Comparison of ENCODE assay signal across 8 mouse cellular contexts in the genomic region with DNA sequence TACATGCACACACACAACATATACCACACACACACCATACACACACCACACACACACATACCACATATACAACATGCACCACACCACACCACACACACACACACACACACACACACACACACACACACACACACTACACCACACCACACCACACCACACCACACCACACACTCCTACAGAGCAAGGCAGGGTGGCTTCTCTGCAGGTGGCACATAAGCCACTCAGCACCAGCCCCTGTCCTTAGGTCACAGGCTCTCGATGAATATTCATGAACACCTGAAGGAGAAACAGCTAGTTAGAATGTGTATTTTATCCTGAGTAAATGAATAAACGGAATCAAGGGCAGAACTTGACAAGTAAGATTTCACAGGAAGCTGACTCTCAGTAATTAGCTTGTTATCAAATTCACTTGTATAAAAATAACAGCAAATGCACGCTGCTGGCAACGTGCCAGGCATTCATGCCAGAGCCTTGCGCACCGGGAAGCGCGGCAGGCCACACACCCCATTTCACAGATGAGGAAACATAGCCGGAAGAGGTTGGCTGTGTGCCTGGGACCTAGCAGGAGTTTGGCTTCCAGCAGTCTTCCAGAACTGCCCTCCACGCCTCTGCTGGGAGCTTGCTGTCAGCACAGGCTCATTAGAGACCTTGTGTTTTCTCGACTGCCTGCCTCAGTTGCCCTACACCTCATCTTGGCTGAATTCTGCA. TPM values are rescaled to one million over a fixed set of nuclear protein-coding genes. Genes with fewer than 3 reads are reported as not detected.
DNase-seq lines count a peak whose midpoint lies in the region; ATAC-seq and TF ChIP-seq lines count a peak whose summit lies in the region.

No protein-coding gene starts in this region.

- TF ChIP-seq POLR2A in kidney, adult 2 months (IDR thresholded peaks at IDR 0.05; ENCODE audit: low read depth, low read length), result no peak
- no peak for TF ChIP-seq POLR2A in thymus, adult 2 months (IDR thresholded peaks at IDR 0.05; ENCODE audit: control insufficient read depth, extremely low read depth, insufficient read depth, low read length, poor library complexity)

- peak overlapping the region; percentile 53; the same call in 1 of the 2 replicates for H3K27ac ChIP-seq in hindbrain, embryonic 10.5 days
- no peak overlapping the region for H3K27ac ChIP-seq in hindbrain, embryonic 11.5 days (ENCODE audit: low read depth, low read length)
- H3K27ac ChIP-seq in kidney, adult 2 months (ENCODE audit: insufficient read depth, low read depth, low read length), result peak overlapping the region; percentile 30; the same call in 1 of the 2 replicates
- H3K27ac ChIP-seq in liver, postnatal 0 days (ENCODE audit: low read depth), result no peak overlapping the region
- no peak overlapping the region for H3K27ac ChIP-seq in neural tube, embryonic 14.5 days (ENCODE audit: low read depth, low read length)
- no peak overlapping the region for H3K27ac ChIP-seq in thymus, adult 2 months (ENCODE audit: control insufficient read depth, insufficient read depth, low read length)

- peaks cover 18% of the 10 kb centered on the region; the same call in 1 of the 2 replicates for H3K27me3 ChIP-seq in hindbrain, embryonic 10.5 days (ENCODE audit: insufficient read depth, poor library complexity, severe bottlenecking)
- H3K27me3 ChIP-seq in hindbrain, embryonic 11.5 days (ENCODE audit: control insufficient read depth, insufficient read depth, low read length), result peaks cover 2% of the 10 kb centered on the region; the same call in 1 of the 2 replicates
- H3K27me3 ChIP-seq in kidney, adult 2 months (replicated peaks; ENCODE audit: control insufficient read depth, insufficient read depth, low read length), result no peaks in the 10 kb centered on the region
- no peaks in the 10 kb centered on the region for H3K27me3 ChIP-seq in liver, postnatal 0 days (ENCODE audit: insufficient read depth, low read length)
- no peaks in the 10 kb centered on the region for H3K27me3 ChIP-seq in neural tube, embryonic 14.5 days (ENCODE audit: control insufficient read depth, insufficient read depth, low read length)
- H3K27me3 ChIP-seq in thymus, adult 2 months (ENCODE audit: control insufficient read depth, insufficient read depth, low read length), result no peaks in the 10 kb centered on the region

- WGBS in hindbrain, embryonic 10.5 days, result 36% methylated on average over 11 of the region's 11 CpGs
- WGBS in hindbrain, embryonic 11.5 days, result 38% methylated on average over 11 of the region's 11 CpGs
- WGBS in kidney, adult 2 months, result 4% methylated on average over 11 of the region's 11 CpGs
- WGBS in liver, postnatal 0 days (ENCODE audit: insufficient replicate concordance), result 28% methylated on average over 11 of the region's 11 CpGs
- WGBS in neural tube, embryonic 14.5 days, result 18% methylated on average over 11 of the region's 11 CpGs
- WGBS in thymus, adult 2 months, result 28% methylated on average over 11 of the region's 11 CpGs

- peaks cover 49% of the 10 kb centered on the region for H3K4me1 ChIP-seq in hindbrain, embryonic 10.5 days (replicated peaks)
- no peaks in the 10 kb centered on the region for H3K4me1 ChIP-seq in hindbrain, embryonic 11.5 days (replicated peaks; ENCODE audit: control insufficient read depth, insufficient read depth, low read length)
- H3K4me1 ChIP-seq in kidney, adult 2 months (ENCODE audit: control insufficient read depth, insufficient read depth, low read length), result peaks cover 14% of the 10 kb centered on the region
- peaks cover 16% of the 10 kb centered on the region for H3K4me1 ChIP-seq in liver, postnatal 0 days (ENCODE audit: insufficient read depth)
- peaks cover 4% of the 10 kb centered on the region; the same call in 1 of the 2 replicates for H3K4me1 ChIP-seq in neural tube, embryonic 14.5 days (ENCODE audit: control insufficient read depth, insufficient read depth, low read length)
- peaks cover 12% of the 10 kb centered on the region for H3K4me1 ChIP-seq in thymus, adult 2 months (replicated peaks; ENCODE audit: control insufficient read depth, insufficient read depth, low read length)

- no peak overlapping the region for H3K4me3 ChIP-seq in hindbrain, embryonic 10.5 days
- H3K4me3 ChIP-seq in hindbrain, embryonic 11.5 days (ENCODE audit: low read depth, low read length), result no peak overlapping the region
- H3K4me3 ChIP-seq in kidney, adult 2 months (ENCODE audit: insufficient read depth, low read depth, low read length), result no peak overlapping the region
- no peak overlapping the region for H3K4me3 ChIP-seq in liver, postnatal 0 days (ENCODE audit: low read depth, low read length)
- no peak overlapping the region for H3K4me3 ChIP-seq in neural tube, embryonic 14.5 days (ENCODE audit: low read depth, low read length)
- H3K4me3 ChIP-seq in thymus, adult 2 months (ENCODE audit: control insufficient read depth, insufficient read depth, low read length), result no peak overlapping the region

- no peak for ATAC-seq in hindbrain, embryonic 11.5 days (ENCODE audit: low FRiP score)
- no peak for ATAC-seq in liver, postnatal 0 days
- ATAC-seq in neural tube, embryonic 14.5 days (ENCODE audit: low read depth), result peak; percentile 76

- no peaks in the 10 kb centered on the region for H3K36me3 ChIP-seq in hindbrain, embryonic 10.5 days
- H3K36me3 ChIP-seq in hindbrain, embryonic 11.5 days (ENCODE audit: control insufficient read depth, insufficient read depth, low read length), result no peaks in the 10 kb centered on the region
- no peaks in the 10 kb centered on the region for H3K36me3 ChIP-seq in kidney, adult 2 months (ENCODE audit: control insufficient read depth, insufficient read depth, low read length)
- no peaks in the 10 kb centered on the region for H3K36me3 ChIP-seq in liver, postnatal 0 days (replicated peaks; ENCODE audit: insufficient read depth, low read length)
- H3K36me3 ChIP-seq in neural tube, embryonic 14.5 days (ENCODE audit: control insufficient read depth, insufficient read depth, low read length), result no peaks in the 10 kb centered on the region
- no peaks in the 10 kb centered on the region for H3K36me3 ChIP-seq in thymus, adult 2 months (ENCODE audit: control insufficient read depth, insufficient read depth, low read length)

- no peak overlapping the region for H3K9ac ChIP-seq in hindbrain, embryonic 11.5 days (ENCODE audit: low read depth, low read length)
- H3K9ac ChIP-seq in liver, postnatal 0 days (replicated peaks), result no peak overlapping the region
- no peak overlapping the region for H3K9ac ChIP-seq in neural tube, embryonic 14.5 days (replicated peaks; ENCODE audit: low read depth, low read length)

- TF ChIP-seq EP300 in liver, postnatal 0 days (IDR thresholded peaks at IDR 0.05; ENCODE audit: low read depth), result no peak

- H3K4me2 ChIP-seq in hindbrain, embryonic 11.5 days (replicated peaks; ENCODE audit: low read depth, low read length), result no peak overlapping the region
- H3K4me2 ChIP-seq in liver, postnatal 0 days (ENCODE audit: low read depth, low read length), result no peak overlapping the region
- no peak overlapping the region for H3K4me2 ChIP-seq in neural tube, embryonic 14.5 days (ENCODE audit: low read depth, low read length)

- TF ChIP-seq CTCF in kidney, adult 2 months (conservative IDR thresholded peaks at IDR 0.05; ENCODE audit: insufficient read depth, insufficient read length, low read depth, low read length), result peak; percentile 67
- TF ChIP-seq CTCF in liver, postnatal 0 days (IDR thresholded peaks at IDR 0.05; ENCODE audit: low read depth), result 0 out of 2 replicates have a peak, but pooled peaks have one; percentile 19
- no peak for TF ChIP-seq CTCF in thymus, adult 2 months (IDR thresholded peaks at IDR 0.05; ENCODE audit: borderline replicate concordance, control insufficient read depth, extremely low read depth, insufficient read depth, low read length, poor library complexity)

- no peaks in the 10 kb centered on the region for H3K9me3 ChIP-seq in hindbrain, embryonic 10.5 days
- no peaks in the 10 kb centered on the region for H3K9me3 ChIP-seq in hindbrain, embryonic 11.5 days (ENCODE audit: control insufficient read depth, low read length)
- no peaks in the 10 kb centered on the region for H3K9me3 ChIP-seq in liver, postnatal 0 days (ENCODE audit: low read length)
- no peaks in the 10 kb centered on the region for H3K9me3 ChIP-seq in neural tube, embryonic 14.5 days (ENCODE audit: control insufficient read depth, low read length)

- DNase-seq in hindbrain, embryonic 10.5 days (ENCODE audit: low spot score), result no peak
- DNase-seq in hindbrain, embryonic 11.5 days (ENCODE audit: low spot score), result no peak
- peak; percentile 64 to 70 for DNase-seq in cerebellum, postnatal 14 days
- DNase-seq in heart, adult 8-10 months (ENCODE audit: low spot score), result peak; percentile 76
- peak; percentile 98 for DNase-seq in kidney, adult 2 months
- peak; percentile 62 for DNase-seq in liver, postnatal 0 days
- DNase-seq in thymus, adult 2 months, result no peak

RNA-seq across cellular contexts. Expression of gene Irs2, which starts 54.8 kb away (rescaled TPM):
- 4.9 and 6.0 TPM in 2 replicates for polyA plus RNA-seq in hindbrain, embryonic 10.5 days (2016; fragmentation: Nextera tagmentation; extraction: Ambion mirVana)
- 5.6 and 6.1 TPM in 2 replicates for polyA plus RNA-seq in hindbrain, embryonic 11.5 days (2014; fragmentation: Nextera tagmentation; extraction: Ambion mirVana)
- total RNA-seq in heart, adult 8-10 months (2022), result 10 to 100 TPM in 1 of 4 experiments, 1 to 10 TPM in 3; 4.7 to 13.0 (median 6.8) TPM
- polyA plus RNA-seq in kidney, adult 2 months (2012; rRNA removed), result 10.4 and 10.5 TPM in 2 replicates
- 4.4 and 5.7 TPM in 2 replicates for polyA plus RNA-seq in liver, postnatal 0 days (2015; fragmentation: Nextera tagmentation; extraction: Ambion mirVana)
- polyA plus RNA-seq in neural tube, embryonic 14.5 days (2014; fragmentation: Nextera tagmentation; extraction: Ambion mirVana), result 5.6 and 6.1 TPM in 2 replicates
- 17.1 and 20.4 TPM in 2 replicates for polyA plus RNA-seq in thymus, adult 2 months (2012; rRNA removed)

Comparison
In these comparisons a context has a peak if more than half of its experiments do, and no peak if none do; other contexts are left out.
1. H3K27ac ChIP-seq: peak in hindbrain, embryonic 10.5 days (single experiment) and kidney, adult 2 months (single experiment); none in hindbrain, embryonic 11.5 days (single experiment), liver, postnatal 0 days (single experiment), neural tube, embryonic 14.5 days (single experiment) and thymus, adult 2 months (single experiment).
2. DNase-seq: peak in cerebellum, postnatal 14 days (2 of 2), heart, adult 8-10 months (single experiment), kidney, adult 2 months (single experiment) and liver, postnatal 0 days (single experiment); none in hindbrain, embryonic 10.5 days (single experiment), hindbrain, embryonic 11.5 days (single experiment) and thymus, adult 2 months (single experiment).